Mouse (Mus musculus): ENCODE data around the gene Rbm44.

GRCm38 (mm10) chr1:91144813-91145212 lies at the start of gene Rbm44:
- TF ChIP-seq CTCF (IDR thresholded peaks at IDR 0.05; ENCODE audit: low read depth, low read length) (no peak), POLR2A (IDR thresholded peaks at IDR 0.05; ENCODE audit: extremely low read depth, insufficient read depth, low read length) (no peak)

Data from liver, adult 2 months (tissue).